Mouse (Mus musculus): ENCODE measurements around the gene Rnf167.

DNA sequence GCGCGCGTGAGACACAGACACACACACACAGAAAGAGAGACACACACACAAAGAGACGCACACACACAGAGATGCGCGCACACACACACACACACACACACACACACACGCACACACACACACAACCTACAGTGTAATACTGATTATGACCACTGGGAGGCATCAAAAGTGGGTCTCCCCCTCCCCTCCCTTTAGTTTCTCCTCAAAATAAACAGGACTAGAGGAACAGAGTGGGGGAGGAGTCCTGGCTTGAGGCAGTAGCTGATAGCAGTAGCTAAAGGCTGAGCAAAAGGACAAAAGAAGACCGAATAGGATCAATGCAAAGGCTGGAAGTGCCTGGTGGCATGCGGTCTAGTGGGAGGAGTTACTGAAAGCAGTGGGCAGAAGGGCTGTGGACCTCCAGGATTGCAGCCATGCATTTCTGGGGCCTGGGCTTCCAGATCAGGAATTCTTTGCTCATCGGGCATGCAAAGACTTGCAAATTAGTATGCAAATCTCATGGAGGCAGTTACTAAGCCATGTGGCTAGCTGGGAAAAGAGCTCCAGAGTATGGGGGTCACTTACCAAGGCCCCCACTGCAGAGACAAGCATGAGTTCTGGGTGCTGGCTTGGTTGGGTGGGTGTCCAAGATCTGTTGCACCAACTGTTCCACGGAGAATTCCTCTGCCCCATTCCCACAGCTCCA is 35.0 kb downstream of the Rnf167 start:
- TF ChIP-seq E2F4 (IDR thresholded peaks at IDR 0.05; ENCODE audit: insufficient read depth), result no peak
- TF ChIP-seq POLR2A (IDR thresholded peaks at IDR 0.05; ENCODE audit: insufficient read length, low read depth), result no peak
- no peak for TF ChIP-seq TCF12 (IDR thresholded peaks at IDR 0.05; ENCODE audit: insufficient read depth, poor library complexity, severe bottlenecking)
- no peak for TF ChIP-seq MAX (IDR thresholded peaks at IDR 0.05; ENCODE audit: low read depth)
- TF ChIP-seq MYOG (IDR thresholded peaks at IDR 0.05; ENCODE audit: control insufficient read depth in 1 of 3, insufficient read depth in 1 of 3, insufficient read length in 2 of 3, low read depth in 2 of 3), result no peak
- no peak for TF ChIP-seq USF1 (IDR thresholded peaks at IDR 0.05; ENCODE audit: low read depth)
- no peak for TF ChIP-seq MYOD1 (IDR thresholded peaks at IDR 0.05; ENCODE audit: control insufficient read depth in 1 of 3, insufficient read length in 2 of 3, low read depth in 2 of 3)
- no peak for TF ChIP-seq SRF (IDR thresholded peaks at IDR 0.05; ENCODE audit: control insufficient read depth, insufficient read length, low read depth)
- TF ChIP-seq TCF3 (IDR thresholded peaks at IDR 0.05; ENCODE audit: insufficient read length, low read depth), result no peak
- no peak for TF ChIP-seq POLR2AphosphoS2 (IDR thresholded peaks at IDR 0.05; ENCODE audit: insufficient read length, low read depth)
- no peak for TF ChIP-seq CEBPB (IDR thresholded peaks at IDR 0.05; ENCODE audit: insufficient read depth, poor library complexity, severe bottlenecking)
- no peak for TF ChIP-seq REST (IDR thresholded peaks at IDR 0.05; ENCODE audit: insufficient read depth, insufficient read length)

Measured in myocyte (in vitro differentiated cells).